Mouse (Mus musculus): ENCODE data around the gene St8sia1.

DNA sequence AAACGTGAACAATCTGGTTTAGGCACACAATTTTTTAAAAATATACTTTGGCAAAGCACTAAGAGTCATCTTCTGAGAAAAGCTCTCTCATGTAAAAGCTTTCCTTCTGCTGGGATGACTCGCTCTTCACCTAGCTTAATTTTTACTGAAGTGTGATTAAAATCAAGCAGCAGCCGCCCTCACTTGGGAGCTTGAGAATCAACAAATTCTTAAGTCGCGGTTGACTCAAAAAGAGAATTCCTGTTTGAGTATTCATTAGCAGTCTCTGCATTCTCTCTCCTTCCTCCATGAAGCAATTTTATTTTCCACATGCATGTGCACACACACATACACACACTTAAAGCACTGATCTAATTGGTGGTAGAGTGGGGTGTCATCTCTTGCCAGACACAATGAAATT, 138.8 kb downstream of the St8sia1 start:
- TF ChIP-seq CTCF (IDR thresholded peaks at IDR 0.05; ENCODE audit: insufficient read depth, low read depth, low read length) = no peak
- TF ChIP-seq POLR2A (IDR thresholded peaks at IDR 0.05; ENCODE audit: insufficient read depth, low read depth, low read length) = no peak

All from olfactory bulb, adult 2 months (tissue).